ENCODE assay signal across 17 mouse cellular contexts in genomic region chr12:33332796-33333195, GRCm38 (mm10).
DNase-seq lines count a peak whose midpoint lies in the region; ATAC-seq and TF ChIP-seq lines count a peak whose summit lies in the region.
"Had no signal": no experiment of that assay in that cellular context is flagged by ENCODE, and none has a peak within 500 bp of the region (broad histone marks: within the 10 kb centered on the region; RNA-seq: fewer than 3 reads in every experiment).

No protein-coding gene starts in this region.

- H3K27me3 ChIP-seq in liver, embryonic 13.5 days = no peaks in the 10 kb centered on the region
- no peaks in the 10 kb centered on the region for H3K27me3 ChIP-seq in midbrain, embryonic 15.5 days (replicated peaks)
- no peaks in the 10 kb centered on the region for H3K27me3 ChIP-seq in thymus, adult 2 months (ENCODE audit: control insufficient read depth, insufficient read depth, low read length)
- H3K27me3 ChIP-seq: intestine, embryonic 15.5 days; kidney, embryonic 15.5 days; liver, embryonic 15.5 days; stomach, embryonic 15.5 days had no signal

- no peak overlapping the region for H3K4me3 ChIP-seq in liver, embryonic 13.5 days (replicated peaks)
- no peak overlapping the region for H3K4me3 ChIP-seq in midbrain, embryonic 15.5 days
- no peak overlapping the region for H3K4me3 ChIP-seq in thymus, adult 2 months (ENCODE audit: control insufficient read depth, insufficient read depth, low read length)
- H3K4me3 ChIP-seq: heart, embryonic 12.5 days; intestine, embryonic 15.5 days; kidney, embryonic 15.5 days; liver, embryonic 15.5 days; stomach, embryonic 15.5 days had no signal

- no peak for TF ChIP-seq CTCF in thymus, adult 2 months (IDR thresholded peaks at IDR 0.05; ENCODE audit: borderline replicate concordance, control insufficient read depth, extremely low read depth, insufficient read depth, low read length, poor library complexity)

- no peak for TF ChIP-seq POLR2A in thymus, adult 2 months (IDR thresholded peaks at IDR 0.05; ENCODE audit: control insufficient read depth, extremely low read depth, insufficient read depth, low read length, poor library complexity)

- no peaks in the 10 kb centered on the region for H3K9me3 ChIP-seq in liver, embryonic 13.5 days (replicated peaks)
- no peaks in the 10 kb centered on the region for H3K9me3 ChIP-seq in midbrain, embryonic 15.5 days
- H3K9me3 ChIP-seq: heart, embryonic 12.5 days; intestine, embryonic 15.5 days; kidney, embryonic 15.5 days; liver, embryonic 15.5 days; stomach, embryonic 15.5 days had no signal

- H3K4me2 ChIP-seq in liver, embryonic 13.5 days = no peak overlapping the region
- H3K4me2 ChIP-seq in midbrain, embryonic 15.5 days = no peak overlapping the region
- H3K4me2 ChIP-seq: heart, embryonic 12.5 days; intestine, embryonic 15.5 days; kidney, embryonic 15.5 days; liver, embryonic 15.5 days; stomach, embryonic 15.5 days had no signal

- no peak for DNase-seq in cerebellum, adult 9-10 months
- DNase-seq in liver, embryonic 13.5 days = no peak
- no peak for DNase-seq in liver
- peak; percentile 67 to 78 for DNase-seq in cerebellum, postnatal 10 days
- DNase-seq in testis, postnatal 14 days (ENCODE audit: low spot score) = no peak
- DNase-seq in thymus, adult 2 months = no peak
- DNase-seq: adrenal gland, postnatal 14 days; gastrocnemius, postnatal 14 days; lung, postnatal 14 days; spleen, adult 18-20 months had no signal

- 0 out of 2 replicates have a peak overlapping the region, but pooled peaks have one; percentile 7 for H3K27ac ChIP-seq in liver, embryonic 13.5 days
- peak overlapping the region; percentile 60 for H3K27ac ChIP-seq in midbrain, embryonic 15.5 days
- H3K27ac ChIP-seq in thymus, adult 2 months (ENCODE audit: control insufficient read depth, insufficient read depth, low read length) = no peak overlapping the region
- H3K27ac ChIP-seq: intestine, embryonic 15.5 days; kidney, embryonic 15.5 days; liver, embryonic 15.5 days; stomach, embryonic 15.5 days had no signal

- peaks cover 40% of the 10 kb centered on the region for H3K4me1 ChIP-seq in liver, embryonic 13.5 days (replicated peaks)
- H3K4me1 ChIP-seq in midbrain, embryonic 15.5 days = peaks cover 30% of the 10 kb centered on the region
- no peaks in the 10 kb centered on the region for H3K4me1 ChIP-seq in thymus, adult 2 months (replicated peaks; ENCODE audit: control insufficient read depth, insufficient read depth, low read length)
- H3K4me1 ChIP-seq: intestine, embryonic 15.5 days; kidney, embryonic 15.5 days; stomach, embryonic 15.5 days had no signal

- WGBS in liver, embryonic 13.5 days (ENCODE audit: insufficient replicate concordance) = 69% methylated on average over 5 of the region's 5 CpGs
- 37% methylated on average over 5 of the region's 5 CpGs for WGBS in midbrain, embryonic 15.5 days
- 98% methylated on average over 5 of the region's 5 CpGs for whole genome bisulfite sequencing in thymus, adult 2 months

- peak; percentile 17; the same call in 1 of the 2 replicates for ATAC-seq in cerebellum, adult (ENCODE audit: insufficient number of reproducible peaks, low FRiP score, low TSS enrichment)
- no peak for ATAC-seq in liver, embryonic 13.5 days (ENCODE audit: low read depth)
- ATAC-seq in midbrain, embryonic 15.5 days (replicated peaks) = peak; percentile 3; the same call in 1 of the 2 replicates
- ATAC-seq: intestine, embryonic 15.5 days had no signal

- peaks cover 58% of the 10 kb centered on the region for H3K36me3 ChIP-seq in liver, embryonic 13.5 days
- no peaks in the 10 kb centered on the region for H3K36me3 ChIP-seq in midbrain, embryonic 15.5 days (replicated peaks)
- peaks cover 58% of the 10 kb centered on the region for H3K36me3 ChIP-seq in thymus, adult 2 months (ENCODE audit: control insufficient read depth, insufficient read depth, low read length)
- H3K36me3 ChIP-seq: heart, embryonic 12.5 days; intestine, embryonic 15.5 days; kidney, embryonic 15.5 days; stomach, embryonic 15.5 days had no signal

- no peak overlapping the region for H3K9ac ChIP-seq in liver, embryonic 13.5 days
- H3K9ac ChIP-seq in midbrain, embryonic 15.5 days = no peak overlapping the region
- H3K9ac ChIP-seq: heart, embryonic 12.5 days; intestine, embryonic 15.5 days; kidney, embryonic 15.5 days; liver, embryonic 15.5 days; stomach, embryonic 15.5 days had no signal

Comparison
In these comparisons a context has a peak if more than half of its experiments do, and no peak if none do; other contexts are left out.
1. DNase-seq: peak in cerebellum, postnatal 10 days (2 of 2); none in cerebellum, adult 9-10 months (single experiment), liver, embryonic 13.5 days (single experiment), liver (single experiment), testis, postnatal 14 days (single experiment) and thymus, adult 2 months (single experiment).